In genomic region chr5:36748536-36749061, GRCm38 (mm10) we compare ENCODE assay signal across 8 mouse cellular contexts. TPM values are rescaled to one million over a fixed set of nuclear protein-coding genes. Genes with fewer than 3 reads are reported as not detected.
DNase-seq lines count a peak whose midpoint lies in the region; ATAC-seq and TF ChIP-seq lines count a peak whose summit lies in the region.

Gene Bloc1s4, minus strand, starts transcription at chr5:36748650.

- peaks cover 25% of the 10 kb centered on the region for H3K79me2 ChIP-seq in C2C12 (ENCODE audit: control insufficient read depth, insufficient read depth)

- H3K27ac ChIP-seq in heart, embryonic 12.5 days (ENCODE audit: poor library complexity, severe bottlenecking), result no peak within 1 kb of the TSS
- H3K27ac ChIP-seq in kidney, postnatal 0 days, result peak within 1 kb of the TSS; percentile 47; the same call in 1 of the 2 replicates
- no peak within 1 kb of the TSS; the same call in 1 of the 2 replicates for H3K27ac ChIP-seq in liver, embryonic 11.5 days (ENCODE audit: low read depth, low read length)
- H3K27ac ChIP-seq in stomach, embryonic 14.5 days (ENCODE audit: low read length), result no peak within 1 kb of the TSS

- peak within 1 kb of the TSS; percentile 81 for H3K4me3 ChIP-seq in C2C12 (ENCODE audit: insufficient read depth, poor library complexity, severe bottlenecking)
- peak within 1 kb of the TSS; percentile 85 for H3K4me3 ChIP-seq in erythroblast, embryonic 14.5 days (replicated peaks)
- peak within 1 kb of the TSS; percentile 94 for H3K4me3 ChIP-seq in heart, embryonic 12.5 days
- peak within 1 kb of the TSS; percentile 100 for H3K4me3 ChIP-seq in kidney, postnatal 0 days (replicated peaks; ENCODE audit: low read depth, low read length)
- peak within 1 kb of the TSS; percentile 95 for H3K4me3 ChIP-seq in liver, embryonic 11.5 days (ENCODE audit: low read depth, low read length)
- peak within 1 kb of the TSS; percentile 98 for H3K4me3 ChIP-seq in stomach, embryonic 14.5 days (ENCODE audit: low read depth, low read length)

- H3K27me3 ChIP-seq in C2C12 (ENCODE audit: control insufficient read depth, insufficient read depth, insufficient read length), result no peaks in the 10 kb centered on the region
- H3K27me3 ChIP-seq in erythroblast, embryonic 14.5 days (ENCODE audit: control insufficient read depth), result peaks cover 11% of the 10 kb centered on the region
- H3K27me3 ChIP-seq in heart, embryonic 12.5 days (replicated peaks), result no peaks in the 10 kb centered on the region; the same call in 1 of the 2 replicates
- H3K27me3 ChIP-seq in kidney, postnatal 0 days (ENCODE audit: insufficient read depth, low read length), result no peaks in the 10 kb centered on the region
- no peaks in the 10 kb centered on the region for H3K27me3 ChIP-seq in liver, embryonic 11.5 days (replicated peaks; ENCODE audit: control insufficient read depth, insufficient read depth, low read length)
- no peaks in the 10 kb centered on the region for H3K27me3 ChIP-seq in stomach, embryonic 14.5 days (ENCODE audit: control insufficient read depth, insufficient read depth, low read length)

- DNase-seq in brain, embryonic 14.5 days (ENCODE audit: low read depth), result peak; percentile 98
- DNase-seq in kidney, postnatal 0 days (ENCODE audit: low spot score), result peak; percentile 92
- peak; percentile 90 for DNase-seq in liver, embryonic 11.5 days (ENCODE audit: low spot score)
- DNase-seq in naive thymus-derived CD4-positive, alpha-beta T cell, adult 2 months (ENCODE audit: low read depth), result peak; percentile 91

- H3K4me1 ChIP-seq in erythroblast, embryonic 14.5 days (ENCODE audit: control insufficient read depth), result peaks cover 51% of the 10 kb centered on the region
- peaks cover 9% of the 10 kb centered on the region for H3K4me1 ChIP-seq in heart, embryonic 12.5 days (replicated peaks)
- peaks cover 10% of the 10 kb centered on the region; the same call in 1 of the 2 replicates for H3K4me1 ChIP-seq in kidney, postnatal 0 days (replicated peaks; ENCODE audit: insufficient read depth, low read length)
- H3K4me1 ChIP-seq in liver, embryonic 11.5 days (replicated peaks; ENCODE audit: control insufficient read depth, insufficient read depth, low read length), result peaks cover 13% of the 10 kb centered on the region; the same call in 1 of the 2 replicates
- H3K4me1 ChIP-seq in stomach, embryonic 14.5 days (ENCODE audit: control insufficient read depth, insufficient read depth, low read length), result peaks cover 13% of the 10 kb centered on the region

- peak within 1 kb of the TSS; percentile 76 for H3ac ChIP-seq in C2C12 (ENCODE audit: control insufficient read depth, insufficient read length, low read depth)

- no peaks in the 10 kb centered on the region for H3K36me3 ChIP-seq in C2C12 (ENCODE audit: control insufficient read depth, insufficient read depth)
- H3K36me3 ChIP-seq in erythroblast, embryonic 14.5 days (ENCODE audit: control insufficient read depth), result peaks cover 25% of the 10 kb centered on the region
- 0 out of 2 replicates have a peak, but pooled peaks cover 2% of the 10 kb centered on the region for H3K36me3 ChIP-seq in heart, embryonic 12.5 days
- no peaks in the 10 kb centered on the region; the same call in 1 of the 2 replicates for H3K36me3 ChIP-seq in kidney, postnatal 0 days (ENCODE audit: insufficient read depth, low read length)
- no peaks in the 10 kb centered on the region for H3K36me3 ChIP-seq in liver, embryonic 11.5 days (ENCODE audit: control insufficient read depth, insufficient read depth, low read length)
- no peaks in the 10 kb centered on the region; the same call in 1 of the 2 replicates for H3K36me3 ChIP-seq in stomach, embryonic 14.5 days (ENCODE audit: control insufficient read depth, insufficient read depth, low read length)

- TF ChIP-seq POLR2A in brain, embryonic 14.5 days (IDR thresholded peaks at IDR 0.05; ENCODE audit: borderline replicate concordance, extremely low read depth, insufficient read depth, insufficient read length, poor library complexity, severe bottlenecking), result peak; percentile 80; the same call in 1 of the 2 replicates

- peaks cover 7% of the 10 kb centered on the region for H3K79me3 ChIP-seq in C2C12 (ENCODE audit: low read depth)

- H3K4me2 ChIP-seq in heart, embryonic 12.5 days, result peak within 1 kb of the TSS; percentile 90
- H3K4me2 ChIP-seq in kidney, postnatal 0 days (ENCODE audit: low read length), result peak within 1 kb of the TSS; percentile 95
- H3K4me2 ChIP-seq in liver, embryonic 11.5 days, result peak within 1 kb of the TSS; percentile 89
- H3K4me2 ChIP-seq in stomach, embryonic 14.5 days (replicated peaks; ENCODE audit: low read depth, low read length), result peak within 1 kb of the TSS; percentile 94

- H3K9ac ChIP-seq in heart, embryonic 12.5 days, result peak within 1 kb of the TSS; percentile 89
- H3K9ac ChIP-seq in kidney, postnatal 0 days (ENCODE audit: low read depth, low read length), result peak within 1 kb of the TSS; percentile 92
- H3K9ac ChIP-seq in liver, embryonic 11.5 days (ENCODE audit: low read depth, low read length), result peak within 1 kb of the TSS; percentile 88
- peak within 1 kb of the TSS; percentile 83 for H3K9ac ChIP-seq in stomach, embryonic 14.5 days (replicated peaks; ENCODE audit: low read depth, low read length)

- peak; percentile 89 for ATAC-seq in heart, embryonic 12.5 days (ENCODE audit: insufficient number of reproducible peaks, low FRiP score)
- peak; percentile 92 for ATAC-seq in kidney, postnatal 0 days (replicated peaks; ENCODE audit: low FRiP score, low read depth)
- peak; percentile 87 for ATAC-seq in liver, embryonic 11.5 days (replicated peaks; ENCODE audit: low FRiP score)
- peak; percentile 91; the same call in 1 of the 2 replicates for ATAC-seq in stomach, embryonic 14.5 days (ENCODE audit: insufficient number of reproducible peaks, insufficient read depth, low FRiP score, low read depth)

- 5% methylated on average over 31 of the region's 31 CpGs for WGBS in heart, embryonic 12.5 days
- 5% methylated on average over 31 of the region's 31 CpGs for WGBS in kidney, postnatal 0 days
- WGBS in liver, embryonic 11.5 days, result 3% methylated on average over 30 of the region's 31 CpGs
- WGBS in stomach, embryonic 14.5 days, result 3% methylated on average over 31 of the region's 31 CpGs

- TF ChIP-seq CTCF in C2C12 (IDR thresholded peaks at IDR 0.05; ENCODE audit: control insufficient read depth, insufficient read depth, insufficient read length), result no peak
- no peak for TF ChIP-seq CTCF in brain, embryonic 14.5 days (IDR thresholded peaks at IDR 0.05; ENCODE audit: borderline replicate concordance, extremely low read depth, insufficient read depth, insufficient read length)
- no peak for TF ChIP-seq CTCF in kidney, postnatal 0 days (IDR thresholded peaks at IDR 0.05; ENCODE audit: low read depth)

- H3K9me3 ChIP-seq in erythroblast, embryonic 14.5 days (ENCODE audit: control insufficient read depth, low read length), result peaks cover 2% of the 10 kb centered on the region; the same call in 1 of the 2 replicates
- H3K9me3 ChIP-seq in heart, embryonic 12.5 days (replicated peaks), result no peaks in the 10 kb centered on the region
- H3K9me3 ChIP-seq in kidney, postnatal 0 days (replicated peaks; ENCODE audit: low read length), result no peaks in the 10 kb centered on the region
- H3K9me3 ChIP-seq in liver, embryonic 11.5 days (ENCODE audit: control insufficient read depth, low read length), result no peaks in the 10 kb centered on the region
- H3K9me3 ChIP-seq in stomach, embryonic 14.5 days (ENCODE audit: control insufficient read depth, low read depth, low read length), result no peaks in the 10 kb centered on the region

TF ChIP-seq in C2C12, 6 proteins besides CTCF, POLR2A, EP300 and RAD21:
- TF ChIP-seq MAX (IDR thresholded peaks at IDR 0.05) (no peak), MYOG (IDR thresholded peaks at IDR 0.05; ENCODE audit: control insufficient read depth, extremely low read depth, insufficient read length) (no peak), CEBPB (IDR thresholded peaks at IDR 0.05; ENCODE audit: low read depth) (peak; percentile 50)

RNA-seq across cellular contexts. Expression of gene Bloc1s4, which starts in this region (rescaled TPM):
- polyA plus RNA-seq in C2C12 (2012; fragmentation: generic; extraction: Trizol), result 18.7 TPM
- polyA plus RNA-seq in brain, embryonic 14.5 days (2012; rRNA removed), result 22.9 and 34.5 TPM in 2 replicates
- polyA plus RNA-seq in erythroblast, embryonic 14.5 days (2012), result 3.2 and 3.5 TPM in 2 replicates
- polyA plus RNA-seq in heart, embryonic 12.5 days (2016; fragmentation: Nextera tagmentation; extraction: Ambion mirVana), result 21.0 and 21.3 TPM in 2 replicates
- 31.1 and 33.7 TPM in 2 replicates for polyA plus RNA-seq in kidney, postnatal 0 days (2015; fragmentation: Nextera tagmentation; extraction: Ambion mirVana)
- 29.1 and 30.0 TPM in 2 replicates for polyA plus RNA-seq in liver, embryonic 11.5 days (2014; fragmentation: Nextera tagmentation; extraction: Ambion mirVana)
- polyA plus RNA-seq in stomach, embryonic 14.5 days (2014; fragmentation: Nextera tagmentation; extraction: Ambion mirVana), result 19.1 and 23.5 TPM in 2 replicates
